Mouse (Mus musculus) intestine, embryonic 14.5 days (tissue): ENCODE measurements around the gene Cdhr2. TPM values are rescaled to one million over a fixed set of nuclear protein-coding genes. Genes with fewer than 3 reads are reported as not detected.
A peak's percentile ranks its signal among the peaks of the same experiment; 100 is the strongest.

Source experiments
- ATAC-seq: fragments of 200-750 bp; cut with Nextera tagmentation; replicated peaks from 2 replicates; pipeline ENCODE4 v1.8.0; 2017; ENCODE audit warnings: low read depth, moderate number of reproducible peaks, moderate TSS enrichment, moderate library complexity; ENCODE audit not compliant: low FRiP score, low TSS enrichment
- DNase-seq: peaks from one replicate; pipeline ENCODE4 v3.0.0-alpha.2; 2018; ENCODE audit warnings: low spot score
- H3K27ac ChIP-seq: fragments of 300-500 bp; sonication (generic); 2 replicates; pipeline ENCODE4 v1.5.1; 2014; ENCODE audit warnings: low read depth, mild to moderate bottlenecking, control low read depth
- H3K27me3 ChIP-seq: fragments of 300-500 bp; sonication (generic); replicated peaks from 2 replicates; pipeline ENCODE4 v1.6.1; 2014; ENCODE audit warnings: low read length, control low read depth; ENCODE audit not compliant: control insufficient read depth, insufficient read depth
- H3K36me3 ChIP-seq: fragments of 300-500 bp; sonication (generic); 2 replicates; pipeline ENCODE4 v1.6.1; 2014; ENCODE audit warnings: low read length, control low read depth; ENCODE audit not compliant: control insufficient read depth, insufficient read depth
- H3K4me1 ChIP-seq: fragments of 300-500 bp; sonication (generic); replicated peaks from 2 replicates; pipeline ENCODE4 v1.6.1; 2014; ENCODE audit warnings: low read length, control low read depth, mixed read lengths; ENCODE audit not compliant: control insufficient read depth, insufficient read depth
- H3K4me2 ChIP-seq: fragments of 300-500 bp; sonication (generic); 2 replicates; pipeline ENCODE4 v1.6.1; 2014; ENCODE audit warnings: low read length
- H3K4me3 ChIP-seq: fragments of 300-500 bp; sonication (generic); 2 replicates; pipeline ENCODE4 v1.5.1; 2014; ENCODE audit warnings: low read depth, low read length, control low read depth, mixed read lengths
- H3K9ac ChIP-seq: fragments of 300-500 bp; sonication (generic); 2 replicates; pipeline ENCODE4 v1.6.1; 2014; ENCODE audit warnings: mild to moderate bottlenecking, low read length
- H3K9me3 ChIP-seq: fragments of 300-500 bp; sonication (generic); 2 replicates; pipeline ENCODE4 v1.6.1; 2016; ENCODE audit warnings: low read length, control low read depth; ENCODE audit not compliant: control insufficient read depth
- WGBS: fragments of 180-500 bp; shearing (Covaris S2); extraction: QIAGEN DNeasy Blood & Tissue Kit; methylation state at CpG from one replicate; pipeline ENCODE4 v1.1.7; 2014; 5-methylcytosine and 5-hydroxymethylcytosine counted together
- polyA plus RNA-seq: library from polyadenylated mRNA; unstranded; fragments of >200 nt; fragmentation: Nextera tagmentation; extraction: Ambion mirVana; gene quantifications from 2 replicates; pipeline ENCODE4 v1.2.1, GENCODE M21; 2014

The Cdhr2 gene
- polyA plus RNA-seq, 1 experiment from 2014 or later: 11.8 TPM

DNA sequence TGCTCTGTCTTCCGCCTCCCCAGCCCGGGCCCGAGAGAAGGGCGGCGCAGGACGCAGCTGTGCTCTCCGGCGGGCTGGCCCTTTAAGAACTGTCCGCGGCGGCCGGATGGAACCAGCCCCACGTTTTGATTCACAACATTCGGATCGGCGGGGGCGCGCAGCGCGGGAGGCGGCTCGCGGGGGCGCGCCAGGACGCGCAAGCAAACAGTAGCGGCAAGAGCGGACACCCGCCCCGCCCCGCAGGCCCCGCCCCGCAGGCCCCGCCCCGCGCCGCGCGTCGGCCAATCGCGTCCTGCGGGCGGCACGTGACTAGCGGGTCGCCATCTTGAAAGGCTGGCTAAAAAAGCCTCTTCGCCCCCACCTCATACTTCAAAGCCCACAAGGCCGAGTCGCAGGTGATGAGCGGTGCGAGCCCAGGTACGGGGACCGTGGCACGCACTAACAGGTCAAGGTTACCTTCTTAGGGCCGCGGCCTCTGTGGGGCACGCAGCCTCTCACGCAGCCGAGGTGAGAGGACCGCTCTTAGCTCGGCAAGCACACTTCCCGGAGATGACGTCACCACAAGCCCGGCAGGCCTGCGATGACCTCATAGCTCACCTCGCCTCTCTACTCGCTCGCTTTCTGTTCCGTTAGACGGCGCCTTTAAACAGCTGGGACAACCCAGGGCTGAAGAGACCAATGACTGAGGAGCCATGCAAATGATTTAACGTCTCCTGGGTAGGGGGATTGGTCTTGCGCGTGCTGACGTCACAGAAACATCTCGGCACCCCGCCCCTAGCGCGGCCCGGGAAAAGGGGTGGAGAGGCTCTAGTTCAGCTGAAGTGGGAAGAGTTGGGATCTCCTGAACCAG lies 13.5 kb upstream of the Cdhr2 start:
- H3K4me1 ChIP-seq: peaks cover 36% of the 10 kb centered on the region
- WGBS: under 1% methylated on average over 73 of the region's 82 CpGs

DNA sequence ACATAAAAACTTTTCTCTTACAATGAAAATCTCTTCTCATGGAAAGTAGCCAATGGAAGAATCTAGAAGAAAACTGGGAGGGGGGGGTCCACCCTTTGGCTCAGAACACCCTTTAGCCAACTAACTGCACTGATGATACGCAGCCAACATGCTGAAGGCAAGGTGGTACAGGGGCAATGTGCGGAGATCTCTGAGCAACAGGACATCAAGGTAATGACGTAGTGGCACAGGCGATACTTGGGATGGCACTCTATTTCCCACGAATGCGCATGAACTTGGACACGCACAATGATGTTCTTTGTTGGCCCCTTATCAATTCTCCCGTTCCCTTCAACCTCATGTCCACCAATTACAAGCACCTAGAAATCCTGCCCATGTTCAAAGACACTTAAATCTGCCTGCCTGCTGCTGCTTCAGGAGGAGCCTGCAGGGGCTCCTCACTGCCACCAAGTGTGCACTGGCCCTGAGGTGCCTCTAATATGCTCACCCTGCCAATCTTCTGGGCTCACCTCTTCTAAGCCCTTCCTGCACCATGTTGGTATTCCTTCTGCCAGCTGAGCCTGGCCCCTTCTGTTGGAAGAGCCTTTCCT lies 11.0 kb upstream of the Cdhr2 start:
- ATAC-seq: no peak
- WGBS: 93% methylated on average over 8 of the region's 8 CpGs

More for the DNA sequence above, 13.5 kb upstream of the Cdhr2 start:
- Histone ChIP-seq H3K27ac (peak overlapping the region; percentile 98), H3K4me3 (peak overlapping the region; percentile 89), H3K36me3 (peaks cover 16% of the 10 kb centered on the region), H3K9me3 (no peaks in the 10 kb centered on the region), H3K27me3 (no peaks in the 10 kb centered on the region), H3K9ac (peak overlapping the region; percentile 88), H3K4me2 (peak overlapping the region; percentile 58)
- peak; percentile 89 for ATAC-seq
- peak; percentile 98 for DNase-seq

DNA sequence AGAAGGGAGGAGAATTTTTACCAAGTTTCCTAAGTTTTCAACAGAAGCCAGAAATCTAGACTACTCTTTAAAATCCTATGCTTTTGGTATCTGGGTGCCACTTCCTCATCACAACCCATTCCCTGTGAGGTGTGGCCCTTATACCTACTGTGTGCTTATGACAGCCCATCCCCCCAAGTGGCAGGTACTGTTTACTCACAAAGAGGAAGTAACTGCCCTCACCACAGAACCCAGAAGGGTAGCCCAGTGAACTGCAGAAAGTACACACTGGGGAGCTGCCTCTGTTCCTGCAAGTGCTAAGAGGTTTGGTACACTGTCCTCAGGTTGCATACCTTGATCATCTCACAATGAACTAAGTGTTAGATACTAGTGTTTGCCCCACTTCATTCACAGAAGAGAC lies 9.5 kb upstream of the Cdhr2 start:
- ATAC-seq (no peak), DNase-seq (no peak)
- Histone ChIP-seq H3K27ac (no peak overlapping the region), H3K4me3 (no peak overlapping the region), H3K9ac (no peak overlapping the region), H3K9me3 (no peaks in the 10 kb centered on the region), H3K27me3 (no peaks in the 10 kb centered on the region), H3K4me2 (peak overlapping the region; percentile 95), H3K4me1 (peaks cover 24% of the 10 kb centered on the region), H3K36me3 (no peaks in the 10 kb centered on the region)

More for the DNA sequence above, 11.0 kb upstream of the Cdhr2 start:
- no peak overlapping the region for H3K4me2 ChIP-seq
- H3K9me3 ChIP-seq: no peaks in the 10 kb centered on the region
- no peaks in the 10 kb centered on the region for H3K27me3 ChIP-seq
- H3K4me3 ChIP-seq: no peak overlapping the region
- no peak overlapping the region for H3K27ac ChIP-seq
- no peak for DNase-seq
- H3K36me3 ChIP-seq: no peaks in the 10 kb centered on the region
- H3K9ac ChIP-seq: no peak overlapping the region
- peaks cover 35% of the 10 kb centered on the region for H3K4me1 ChIP-seq

DNA sequence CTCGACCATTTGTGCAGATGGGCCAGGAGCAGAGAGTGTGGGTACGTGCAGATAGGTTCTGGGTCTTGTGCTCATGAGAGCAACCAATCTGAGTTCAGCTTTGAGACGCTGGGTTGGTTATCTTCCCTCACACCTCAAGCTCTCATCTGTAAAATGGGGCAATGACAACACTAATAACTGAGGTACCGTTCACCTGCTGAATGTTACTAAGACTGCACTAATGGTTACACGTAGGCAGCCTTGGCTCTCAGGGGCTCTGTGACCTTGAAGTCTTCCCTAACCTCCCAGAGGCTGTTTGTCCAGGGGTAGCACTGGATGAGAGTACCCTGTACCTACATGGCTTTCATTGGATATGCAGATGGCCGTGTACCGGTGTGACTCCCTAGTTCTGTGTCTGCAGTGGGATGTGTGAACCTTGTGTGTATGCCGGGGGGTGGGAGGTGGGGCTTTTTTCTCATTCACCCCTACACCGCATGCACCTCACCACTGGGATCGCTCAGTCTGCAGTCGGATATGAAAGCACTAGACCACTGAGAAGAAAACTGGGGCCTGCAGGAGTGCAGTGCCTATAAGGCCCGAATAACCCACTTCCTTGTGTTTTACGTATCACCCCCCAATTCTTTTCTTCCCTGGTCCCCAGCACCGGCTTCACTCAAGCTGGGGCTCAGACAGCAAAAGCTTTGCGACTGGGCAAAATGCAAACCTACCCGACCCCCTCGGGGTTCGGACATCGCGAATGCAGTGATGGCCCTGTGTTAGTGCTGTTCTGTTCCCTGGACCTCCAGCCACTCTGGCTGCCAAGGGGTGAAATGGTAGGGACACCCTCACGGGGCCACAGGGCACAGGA lies 8.3 kb upstream of the Cdhr2 start:
- Histone ChIP-seq H3K4me2 (peak overlapping the region; percentile 95), H3K27ac (peak overlapping the region; percentile 95), H3K4me1 (peaks cover 24% of the 10 kb centered on the region), H3K9me3 (no peaks in the 10 kb centered on the region), H3K36me3 (no peaks in the 10 kb centered on the region), H3K4me3 (peak overlapping the region; percentile 100), H3K9ac (peak overlapping the region; percentile 92), H3K27me3 (no peaks in the 10 kb centered on the region)
- no peak for DNase-seq
- no peak for ATAC-seq
- 11% methylated on average over 21 of the region's 21 CpGs for WGBS

DNA sequence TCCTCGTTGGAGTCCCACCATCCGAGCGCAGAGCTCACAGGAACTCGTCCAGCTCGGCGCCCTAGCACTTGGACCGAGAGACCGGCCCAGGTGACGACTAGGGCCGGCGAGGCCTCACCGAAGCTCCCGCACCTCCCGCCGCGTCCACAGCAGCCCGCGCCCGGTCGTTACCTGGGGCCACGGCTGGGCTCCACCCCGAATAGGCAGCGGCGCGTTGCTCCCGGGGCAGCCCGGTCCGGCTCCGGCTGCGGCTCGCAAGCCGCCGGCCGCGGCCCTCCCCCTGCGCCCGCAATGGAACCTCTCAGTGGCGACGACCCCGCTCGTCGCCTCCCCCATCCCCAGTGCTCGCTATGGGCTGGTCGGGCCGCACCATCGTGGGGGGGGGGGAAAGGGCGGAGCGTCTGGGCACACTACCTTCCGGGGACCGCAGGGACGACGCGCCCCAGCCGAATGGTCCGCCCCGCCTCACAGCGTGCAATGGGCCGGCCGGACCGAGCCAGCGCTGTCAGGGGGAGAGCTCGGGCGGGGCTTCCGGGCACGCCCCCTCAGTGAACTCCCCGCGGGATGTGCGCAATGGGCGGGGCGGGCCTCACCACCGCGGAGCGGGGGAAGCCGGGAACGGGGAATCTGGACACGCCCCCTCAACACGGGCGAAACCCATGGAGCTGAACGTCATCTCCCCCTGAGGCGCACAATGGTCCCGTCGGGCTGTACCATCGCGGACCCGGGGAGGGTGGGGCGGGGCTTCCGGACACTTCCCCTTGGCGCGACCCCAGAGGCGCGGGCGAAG lies 7.5 kb upstream of the Cdhr2 start, which contains the start of gene Rnf44:
Rnf44 (minus strand) TSS at position 350 of the 790 bp plus-strand sequence.
- peak within 1 kb of the TSS; percentile 95 for H3K27ac ChIP-seq
- H3K9ac ChIP-seq: peak within 1 kb of the TSS; percentile 92
- DNase-seq (peak; percentile 98), ATAC-seq (peak; percentile 98)
- H3K36me3 ChIP-seq: no peaks in the 10 kb centered on the region
- no peaks in the 10 kb centered on the region for H3K9me3 ChIP-seq
- H3K27me3 ChIP-seq: no peaks in the 10 kb centered on the region
- WGBS: under 1% methylated on average over 72 of the region's 92 CpGs
- peaks cover 22% of the 10 kb centered on the region for H3K4me1 ChIP-seq
- peak within 1 kb of the TSS; percentile 95 for H3K4me2 ChIP-seq
- peak within 1 kb of the TSS; percentile 100 for H3K4me3 ChIP-seq

DNA sequence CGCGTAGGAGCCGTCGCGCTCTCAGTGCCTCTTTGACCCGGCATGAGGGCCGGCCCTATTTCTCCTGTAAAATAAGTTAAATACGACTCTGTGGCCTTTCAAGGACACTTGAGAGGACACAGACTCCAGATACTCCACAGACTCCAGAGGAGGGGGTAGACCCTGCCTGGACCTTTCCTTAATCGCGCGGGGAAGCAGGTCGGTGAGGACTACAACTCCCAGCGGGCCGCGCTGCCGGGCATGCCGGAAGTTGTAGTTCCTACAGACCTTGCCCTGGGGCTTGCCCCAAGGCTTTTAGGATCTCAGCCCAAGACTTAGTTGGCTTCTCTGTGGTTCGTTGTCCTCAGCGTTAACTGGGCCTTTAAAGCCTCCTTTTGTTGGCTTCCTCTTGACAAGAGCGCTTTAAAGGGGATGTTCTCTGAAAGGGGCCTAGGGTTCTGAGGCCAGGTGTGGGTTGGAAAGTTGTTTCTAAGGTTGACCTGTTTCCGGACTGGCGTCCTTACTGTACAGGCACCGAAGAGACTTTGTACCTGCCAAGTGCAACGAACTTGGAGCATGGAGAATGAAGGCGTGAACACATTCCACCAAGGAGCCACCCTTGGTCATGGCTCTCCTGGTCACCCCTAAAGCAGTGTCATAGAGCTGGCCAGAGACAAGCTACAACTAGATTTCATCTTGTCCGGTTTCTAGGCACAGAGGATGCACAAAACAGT lies 6.8 kb upstream of the Cdhr2 start:
- WGBS: 16% methylated on average over 26 of the region's 26 CpGs

DNA sequence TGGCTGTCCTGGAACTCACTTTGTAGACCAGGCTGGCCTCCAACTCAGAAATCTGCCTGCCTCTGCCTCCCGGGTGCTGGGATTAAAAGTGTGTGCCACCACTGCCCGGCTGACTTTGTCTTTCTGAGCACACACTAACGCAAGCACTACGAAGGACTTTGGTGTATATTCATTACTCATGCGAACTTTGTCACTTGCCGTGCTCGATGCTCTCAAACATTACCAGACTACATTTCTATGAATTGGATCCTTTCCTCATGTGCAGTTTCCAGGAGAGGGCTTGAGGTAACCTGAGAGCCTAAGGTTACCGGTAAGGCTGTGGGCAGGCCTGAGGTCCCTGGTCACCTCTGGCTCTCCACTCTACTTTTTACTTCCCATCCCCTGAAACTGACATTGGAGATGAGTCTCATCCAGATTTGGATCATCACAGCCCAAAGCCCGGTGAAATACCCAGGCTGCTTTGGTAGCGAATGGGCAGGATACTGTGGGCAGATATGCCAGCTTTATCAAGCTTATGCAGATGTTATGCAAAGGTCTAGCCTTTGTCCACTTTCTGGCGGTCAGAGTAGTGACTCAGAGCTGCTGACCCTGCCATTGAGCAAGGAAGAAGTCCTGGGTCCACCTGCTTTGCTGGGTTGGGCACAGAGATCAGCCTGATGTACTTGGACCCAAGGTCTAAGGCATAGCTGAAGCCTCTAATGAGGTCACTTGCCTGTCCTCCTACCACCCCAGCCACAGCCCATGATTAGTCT lies 5.6 kb upstream of the Cdhr2 start:
- Histone ChIP-seq H3K4me3 (no peak overlapping the region), H3K4me2 (no peak overlapping the region), H3K4me1 (peaks cover 22% of the 10 kb centered on the region), H3K36me3 (no peaks in the 10 kb centered on the region), H3K9me3 (no peaks in the 10 kb centered on the region), H3K27ac (no peak overlapping the region), H3K9ac (no peak overlapping the region), H3K27me3 (no peaks in the 10 kb centered on the region)
- WGBS: 90% methylated on average over 11 of the region's 11 CpGs
- ATAC-seq: no peak
- no peak for DNase-seq

More for the DNA sequence above, 6.8 kb upstream of the Cdhr2 start:
- Histone ChIP-seq H3K4me3 (peak overlapping the region; percentile 69), H3K4me1 (peaks cover 22% of the 10 kb centered on the region), H3K9me3 (no peaks in the 10 kb centered on the region), H3K4me2 (peak overlapping the region; percentile 78), H3K27me3 (no peaks in the 10 kb centered on the region), H3K9ac (peak overlapping the region; percentile 65), H3K36me3 (no peaks in the 10 kb centered on the region), H3K27ac (peak overlapping the region; percentile 95)
- ATAC-seq: peak; percentile 73
- DNase-seq: no peak
